Mouse (Mus musculus): ENCODE results near the gene Chpt1.
"Not testable (repeated sequence)": the region's sequence is repeated elsewhere in the genome, so short reads cannot be mapped to it uniquely, and the experiment has no call there.

Chpt1 gene

DNA sequence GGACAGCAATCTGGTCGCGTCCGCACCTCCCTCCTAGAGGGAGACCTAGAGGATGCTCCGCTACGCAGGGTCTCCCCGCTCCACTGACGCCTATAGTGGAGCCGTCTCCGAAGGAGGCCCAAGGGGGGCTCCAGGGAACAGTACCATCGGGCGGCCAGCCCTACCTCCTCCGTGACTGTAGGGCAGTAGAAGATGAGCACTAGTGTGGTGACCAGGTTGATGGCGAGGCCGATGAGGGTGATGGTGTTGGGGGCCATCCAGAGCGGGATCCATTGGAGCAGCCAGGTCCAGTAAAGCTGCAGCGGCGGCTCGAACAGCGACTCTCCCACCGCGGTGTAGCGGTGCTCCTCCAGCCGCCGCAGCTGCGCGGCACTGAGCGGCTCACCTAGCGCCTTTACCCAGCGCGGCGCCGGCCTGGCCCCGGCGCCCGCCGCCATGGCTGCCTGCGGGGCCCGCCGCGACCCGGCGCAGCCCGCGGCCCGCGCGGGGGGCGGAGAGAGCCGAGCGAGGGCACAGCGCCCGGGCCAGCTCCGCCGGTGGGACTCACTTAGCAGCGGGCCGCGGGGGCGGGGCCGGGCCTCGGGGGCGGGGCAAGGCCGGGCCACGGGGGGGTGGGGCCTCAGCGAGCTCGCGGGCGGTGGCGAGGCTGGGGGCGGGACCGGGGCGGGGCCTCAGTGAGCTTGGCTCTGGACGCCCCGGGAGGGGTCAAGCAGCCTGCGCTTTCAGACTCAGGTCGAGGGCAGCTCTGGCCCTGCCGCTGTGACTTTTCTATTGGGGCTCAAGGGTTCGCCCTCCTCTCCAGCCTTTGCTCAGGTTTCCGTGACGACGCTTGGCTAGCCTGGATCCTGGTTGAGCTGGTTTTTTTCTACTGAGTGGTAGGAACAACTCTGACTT lies at the start of gene Chpt1:
Chpt1 (minus strand) TSS at position 653 of the 894 bp plus-strand sequence.
- DNase-seq: peak; percentile 91 to 97

- no peak for DNase-seq
Observed at GRCm38 (mm10) chr10:88552738-88553137, 48.9 kb upstream of the Chpt1 start.

GRCm38 (mm10) chr10:88550225-88550624 lies 46.4 kb upstream of the Chpt1 start:
- DNase-seq: no peak

DNA sequence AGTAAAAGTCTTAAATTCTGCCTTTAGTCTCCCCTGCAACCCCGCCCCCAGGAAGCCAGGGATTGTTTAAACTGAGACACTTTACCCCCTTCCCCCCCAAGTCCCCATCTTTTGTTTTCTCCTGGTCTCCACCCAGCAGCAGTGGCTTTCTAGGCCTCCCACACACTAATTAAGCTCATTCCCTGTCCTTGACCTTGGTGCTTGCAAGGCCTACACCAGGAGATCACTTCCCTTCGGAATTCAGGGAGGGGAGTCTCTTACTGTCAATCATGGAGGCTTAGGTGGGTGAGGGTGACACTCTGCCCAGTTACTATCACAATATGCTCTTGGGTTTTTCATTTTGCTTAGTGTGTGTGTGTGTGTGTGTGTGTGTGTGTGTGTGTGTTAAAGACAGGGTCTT lies 43.8 kb upstream of the Chpt1 start:
- DNase-seq: no peak

- DNase-seq: no peak
Observed at GRCm38 (mm10) chr10:88530631-88531030, 26.8 kb upstream of the Chpt1 start.

- DNase-seq: no peak
Observed at GRCm38 (mm10) chr10:88524016-88524415, 20.1 kb upstream of the Chpt1 start.

GRCm38 (mm10) chr10:88523212-88523611 lies 19.3 kb upstream of the Chpt1 start:
- DNase-seq: no peak

DNA sequence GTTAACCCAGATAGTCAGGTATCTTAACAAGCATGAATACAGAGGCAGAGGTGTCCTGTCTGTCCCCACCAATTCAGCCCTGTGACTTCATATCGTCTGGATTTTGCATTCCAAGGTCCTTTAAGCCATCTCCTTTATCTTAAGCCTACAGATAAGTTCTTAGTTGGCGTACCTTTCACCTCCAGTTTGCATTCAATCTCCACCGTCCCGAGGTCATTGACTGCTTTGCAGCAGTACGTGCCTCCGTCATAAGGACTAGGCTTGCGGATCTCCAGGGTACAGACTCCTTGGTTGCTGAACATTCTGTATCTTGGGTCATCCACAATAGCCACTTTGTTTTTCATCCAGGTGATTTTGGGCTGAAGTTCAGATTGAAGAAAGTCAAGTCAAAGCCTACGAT lies 18.9 kb upstream of the Chpt1 start:
- no peak for DNase-seq

DNA sequence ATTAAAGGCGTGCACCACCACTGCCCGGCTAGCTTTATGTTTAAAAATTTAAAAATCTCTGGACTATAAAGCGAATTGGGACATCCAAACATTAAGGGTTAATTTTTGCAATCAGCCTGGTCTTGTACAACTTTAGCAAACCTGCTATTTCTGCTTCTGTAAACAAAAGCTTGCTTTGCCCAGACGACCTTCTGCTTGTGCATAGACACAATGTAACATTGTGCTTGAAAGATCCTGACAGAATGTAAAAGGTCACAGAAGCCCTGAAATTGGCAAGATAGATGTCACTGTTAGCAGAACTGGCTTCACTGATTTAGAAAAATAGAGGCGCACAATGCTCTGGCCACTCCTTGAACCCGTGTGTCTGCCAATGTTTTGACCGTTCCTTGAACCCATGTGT lies 11.2 kb upstream of the Chpt1 start:
- DNase-seq: not testable (repeated sequence)

DNA sequence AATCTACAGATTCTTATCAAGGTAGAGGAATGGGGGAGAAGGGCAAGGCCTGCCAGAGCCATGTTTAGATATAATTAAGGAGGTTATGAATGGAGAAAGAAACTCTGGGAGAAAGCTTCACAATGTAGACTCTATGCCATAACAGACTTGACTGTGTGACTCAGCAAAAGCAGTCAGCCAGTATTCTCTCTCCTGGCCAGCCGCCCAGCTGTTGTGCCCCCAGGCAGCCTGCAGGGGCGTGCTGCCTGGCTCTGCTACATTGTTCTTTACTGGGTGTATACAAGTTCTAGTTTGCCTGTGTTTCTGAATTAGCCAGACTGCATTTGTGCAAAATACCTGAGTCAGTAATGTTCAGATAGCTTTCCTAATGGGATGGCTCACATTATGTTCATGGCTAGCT lies 10.6 kb upstream of the Chpt1 start:
- DNase-seq: peak; percentile 24 to 51

GRCm38 (mm10) chr10:88513574-88514135 lies 9.8 kb upstream of the Chpt1 start:
- DNase-seq: no peak

DNA sequence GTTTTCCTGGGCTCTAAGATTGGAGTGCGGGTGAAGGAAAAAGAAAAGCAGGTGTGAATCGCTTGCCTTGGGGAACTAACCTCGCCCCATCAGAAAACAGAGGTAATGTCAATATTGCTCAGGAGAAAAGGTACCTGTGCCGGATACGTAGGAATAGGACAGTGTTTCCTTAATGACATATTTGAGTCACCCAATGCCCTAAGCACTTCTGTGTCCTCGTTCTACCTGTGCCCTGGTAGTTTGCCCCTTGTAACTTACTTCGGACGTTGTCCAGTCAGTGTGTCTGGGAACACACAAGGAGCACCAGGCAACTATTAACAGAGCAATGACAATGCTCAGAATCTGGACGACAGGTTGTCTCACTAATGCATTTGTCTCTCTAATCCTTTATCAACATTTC lies 7.5 kb upstream of the Chpt1 start:
- DNase-seq: no peak

DNA sequence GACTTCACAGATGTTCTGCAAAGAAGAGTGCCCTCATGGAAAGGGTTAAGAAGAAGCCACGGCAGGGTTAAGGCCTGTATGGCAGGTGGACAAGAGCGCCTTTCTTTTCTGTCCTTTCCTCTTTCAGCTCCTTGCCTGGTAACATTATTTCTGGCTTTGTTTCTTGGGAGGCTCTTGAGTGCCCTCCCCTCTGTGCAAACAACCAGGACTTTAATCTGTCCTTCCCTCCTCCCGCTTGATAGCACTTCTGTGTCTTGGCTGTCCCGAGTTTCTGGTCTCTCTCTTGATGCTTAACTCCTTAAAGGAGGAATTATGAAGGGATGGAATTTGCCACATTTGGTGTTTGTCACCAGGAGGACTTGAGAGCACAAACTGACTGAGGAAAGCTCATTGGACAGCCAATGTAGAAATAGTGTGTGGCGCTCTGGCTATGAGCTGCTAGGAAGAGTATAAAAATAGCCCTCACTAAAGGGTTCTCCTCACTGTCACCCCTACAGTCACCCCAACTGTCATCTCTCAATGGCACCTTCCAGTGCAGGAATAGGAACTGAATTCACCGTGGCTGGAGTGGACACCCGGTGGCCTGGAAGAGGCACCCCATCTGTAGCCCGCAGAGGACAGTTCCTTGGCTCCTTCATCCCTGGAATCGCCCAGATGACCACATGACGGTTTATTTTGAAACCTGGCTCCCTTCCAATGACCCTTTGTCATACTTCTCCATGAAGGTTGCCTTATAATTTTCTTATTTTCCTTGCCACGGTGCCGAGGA lies 6.8 kb upstream of the Chpt1 start:
- no peak for DNase-seq

DNA sequence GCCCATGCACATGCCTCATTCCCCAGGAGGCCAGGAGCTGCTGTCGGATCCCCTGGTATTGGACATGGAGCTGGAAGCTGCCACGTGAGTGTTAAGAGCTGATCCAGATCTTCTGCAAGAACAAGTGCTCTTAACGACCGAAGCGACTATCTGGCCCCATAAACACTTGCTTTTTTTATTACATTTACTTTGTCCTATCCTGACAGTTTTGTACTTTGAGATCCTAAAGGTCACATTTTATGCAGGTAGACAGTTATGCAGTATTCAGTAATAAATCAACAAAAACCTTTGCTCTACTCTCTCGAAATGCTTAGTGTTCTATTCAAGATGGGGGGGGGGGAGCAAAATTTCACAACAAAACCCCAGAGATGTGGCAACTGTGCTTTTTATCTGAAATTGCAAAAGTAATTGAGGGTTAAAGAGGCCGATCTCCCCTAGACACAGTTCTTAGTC lies 3.8 kb upstream of the Chpt1 start:
- no peak for DNase-seq

DNA sequence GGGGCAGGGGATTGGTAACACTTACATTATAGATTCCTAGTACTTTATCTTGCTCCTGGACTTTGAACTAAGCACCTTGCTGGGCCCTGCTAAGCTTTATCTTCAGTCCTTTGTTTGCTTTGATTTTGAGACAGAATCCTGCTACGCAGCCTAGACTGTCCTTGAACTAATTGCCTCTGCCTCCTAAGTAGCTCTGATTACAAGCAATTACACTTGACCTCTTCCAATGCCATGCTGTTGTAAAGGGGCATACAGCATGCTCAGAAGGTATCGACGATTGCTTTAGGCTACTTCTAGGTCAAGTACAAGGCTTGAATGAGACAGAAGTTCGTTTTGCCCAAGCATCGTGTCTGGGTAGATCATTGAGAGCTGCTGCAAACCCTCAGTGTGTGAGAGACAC lies 1.4 kb upstream of the Chpt1 start:
- DNase-seq: no peak

DNA sequence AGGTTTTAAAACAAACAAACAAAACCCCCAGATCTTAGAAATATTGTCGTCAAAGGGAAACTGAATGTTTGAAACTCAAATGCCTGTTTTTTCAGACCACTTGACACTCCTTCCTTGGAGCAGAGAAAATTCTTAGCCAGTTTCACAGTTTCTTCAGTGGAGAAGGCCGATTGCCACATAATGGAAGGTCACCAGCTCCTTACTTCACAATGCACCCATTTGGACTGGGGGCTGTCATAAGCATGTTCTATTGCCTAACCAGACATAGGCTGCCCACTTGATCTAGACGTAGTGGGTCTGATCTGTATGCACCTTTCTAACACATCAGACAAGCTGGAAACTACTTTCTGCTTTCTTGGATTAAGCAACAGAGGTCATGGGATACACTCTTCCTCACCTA lies 608 bp upstream of the Chpt1 start:
- DNase-seq: no peak

DNA sequence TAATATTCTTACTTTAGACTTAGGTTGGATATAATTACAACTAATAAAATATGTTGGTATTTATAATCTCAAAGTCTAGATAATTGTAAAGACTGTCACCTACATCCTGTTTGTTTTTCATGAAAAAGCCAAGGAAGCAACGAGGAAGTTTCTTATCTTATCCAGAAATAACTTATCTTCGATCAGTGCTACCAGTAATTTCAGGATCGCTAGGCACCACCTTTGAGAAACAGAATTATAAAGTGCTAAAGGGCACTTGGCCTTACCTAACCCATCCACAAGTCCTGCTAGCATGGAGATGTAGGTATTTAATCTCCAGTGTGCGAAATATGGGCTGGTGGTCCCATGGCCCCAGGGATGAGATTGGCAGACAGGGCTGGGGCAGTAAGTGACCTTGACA lies 954 bp downstream of the Chpt1 start:
- DNase-seq: no peak

GRCm38 (mm10) chr10:88501886-88502765 lies 1.7 kb downstream of the Chpt1 start:
- DNase-seq: peak in 1 of 2 experiments; percentile 18

- DNase-seq: no peak
Observed at GRCm38 (mm10) chr10:88501370-88501769, 2.5 kb downstream of the Chpt1 start.

DNA sequence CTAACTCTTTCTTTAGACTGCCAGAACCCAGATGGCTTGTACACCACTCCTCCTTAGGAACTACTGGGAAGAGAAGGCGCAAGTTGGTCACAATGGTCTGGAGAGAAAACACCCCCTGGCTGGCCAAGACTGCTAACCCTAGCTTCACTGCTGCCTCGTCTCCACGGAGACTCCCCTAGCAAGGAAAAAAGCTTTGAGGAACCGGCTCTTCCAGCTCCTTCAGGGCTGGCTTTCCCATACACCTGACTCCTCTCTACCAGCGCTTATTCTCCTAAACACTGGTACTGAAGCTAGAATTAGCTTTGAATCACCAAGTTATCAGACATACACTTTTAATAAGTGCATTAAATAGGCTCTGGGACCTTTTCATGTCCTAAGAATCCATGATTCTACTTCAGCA lies 3.9 kb downstream of the Chpt1 start:
- no peak for DNase-seq

DNA sequence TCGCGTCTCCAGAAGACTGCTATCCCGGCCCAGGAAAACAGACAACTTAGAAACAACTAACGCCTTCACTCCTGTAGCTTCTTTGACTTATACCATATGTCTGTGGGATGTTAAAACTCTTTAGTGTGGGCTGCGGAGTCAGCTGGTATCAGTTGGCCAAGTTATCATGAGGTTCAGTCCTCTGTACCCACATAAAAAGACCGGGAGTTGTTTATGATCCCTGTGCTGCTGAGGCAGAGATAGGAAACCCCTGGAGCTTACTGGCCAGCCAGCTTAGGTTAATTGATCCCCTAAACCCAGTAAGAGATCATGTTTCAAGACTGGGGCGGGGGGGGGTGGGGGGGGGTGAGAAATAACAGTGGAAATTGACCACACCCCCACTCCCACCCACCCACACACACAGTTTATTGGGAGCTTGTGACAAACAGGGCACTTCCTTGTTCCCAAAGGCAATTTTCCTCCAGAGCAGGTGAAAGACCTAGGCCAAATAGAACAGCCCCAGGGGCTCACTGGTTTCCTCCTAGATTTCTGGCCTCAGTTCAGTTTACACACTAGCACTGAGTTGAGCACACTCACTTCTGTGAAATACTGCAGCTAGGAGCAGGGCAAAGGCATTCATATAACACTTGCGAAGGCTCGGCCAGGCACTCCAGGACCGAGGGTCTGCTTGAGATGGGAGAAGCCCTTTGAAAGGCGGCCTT lies 6.9 kb downstream of the Chpt1 start:
- no peak for DNase-seq
